Mouse (Mus musculus) thymus, postnatal 0 days (tissue): Measurements from ENCODE around the gene Gm11011. TPM values are rescaled to one million over a fixed set of nuclear protein-coding genes. Genes with fewer than 3 reads are reported as not detected.
"Not testable (repeated sequence)": the region's sequence is repeated elsewhere in the genome, so short reads cannot be mapped to it uniquely, and the experiment has no call there.

Experiments used
- DNase-seq: peaks from one replicate; pipeline ENCODE4 v3.0.0-alpha.2; 2015; ENCODE audit warnings: low spot score
- polyA plus RNA-seq: library from polyadenylated mRNA; unstranded; fragments of >200 nt; fragmentation: Nextera tagmentation; extraction: Ambion mirVana; gene quantifications from 2 replicates; pipeline ENCODE4 v1.2.1, GENCODE M21; 2015

The Gm11011 gene
- polyA plus RNA-seq = not detected in 2 replicates

GRCm38 (mm10) chr2:169587645-169588044 lies at the start of gene Gm11011:
Gm11011 (minus strand) TSS chr2:169587745.
- DNase-seq = not testable (repeated sequence)

DNA sequence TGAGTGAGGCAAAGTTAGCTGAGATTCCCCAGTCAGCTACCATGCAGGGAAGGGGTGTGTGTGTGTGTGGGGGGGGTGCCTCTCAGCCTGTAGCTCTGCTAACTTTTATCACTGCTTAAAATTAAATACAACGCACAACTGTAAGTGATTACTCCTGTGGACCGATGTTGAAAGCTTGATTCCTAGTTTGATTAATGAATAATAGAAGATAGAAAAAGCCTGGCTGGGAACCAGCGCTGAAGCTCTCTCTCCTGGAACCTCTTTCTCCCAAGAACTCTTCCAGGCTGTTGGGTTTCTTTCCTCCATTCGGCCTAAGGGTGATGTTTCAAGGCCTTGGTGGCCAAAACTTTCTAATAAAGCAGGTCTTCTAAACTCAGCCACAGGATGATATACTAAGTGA lies 48.9 kb upstream of the Gm11011 start:
- no peak for DNase-seq

- DNase-seq = no peak
These were observed 47.9 kb upstream of the Gm11011 start for GRCm38 (mm10) chr2:169635428-169635827.

DNA sequence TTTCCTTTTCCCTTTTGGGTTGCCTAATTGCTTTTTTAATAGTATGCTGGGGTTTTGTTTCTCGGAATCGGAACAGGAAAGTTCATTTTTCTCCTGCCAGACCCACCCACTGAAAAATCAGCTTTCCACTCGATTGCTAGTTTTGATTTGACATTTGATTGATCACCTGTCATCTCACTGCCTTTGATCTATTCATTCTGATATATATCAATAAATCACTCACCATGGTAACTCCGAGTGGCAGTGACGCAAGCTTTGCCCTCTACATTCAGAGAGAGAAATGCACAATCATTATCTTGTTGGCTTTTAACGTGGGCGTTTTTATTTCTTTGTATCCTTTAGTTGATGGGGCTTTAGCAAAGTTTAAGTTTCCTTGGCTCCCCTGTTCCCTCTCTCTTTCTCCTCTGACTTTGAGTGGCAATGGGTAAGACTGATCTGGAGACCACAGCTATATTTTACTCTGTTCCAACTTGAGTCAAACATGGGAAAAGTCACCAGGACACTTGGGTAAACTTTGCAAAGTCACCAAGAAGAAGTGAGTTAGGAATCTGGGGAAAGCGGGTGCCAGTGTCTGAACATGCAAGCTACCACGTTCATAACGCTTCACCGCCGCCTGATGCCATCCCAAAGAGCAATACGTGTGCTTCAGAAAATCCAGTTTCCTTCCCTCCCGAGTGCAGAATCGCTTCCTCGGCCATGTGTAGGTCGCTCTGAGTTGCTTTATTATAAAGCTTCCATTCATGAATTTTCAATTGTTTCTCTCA lies 47.3 kb upstream of the Gm11011 start:
- DNase-seq = no peak

DNA sequence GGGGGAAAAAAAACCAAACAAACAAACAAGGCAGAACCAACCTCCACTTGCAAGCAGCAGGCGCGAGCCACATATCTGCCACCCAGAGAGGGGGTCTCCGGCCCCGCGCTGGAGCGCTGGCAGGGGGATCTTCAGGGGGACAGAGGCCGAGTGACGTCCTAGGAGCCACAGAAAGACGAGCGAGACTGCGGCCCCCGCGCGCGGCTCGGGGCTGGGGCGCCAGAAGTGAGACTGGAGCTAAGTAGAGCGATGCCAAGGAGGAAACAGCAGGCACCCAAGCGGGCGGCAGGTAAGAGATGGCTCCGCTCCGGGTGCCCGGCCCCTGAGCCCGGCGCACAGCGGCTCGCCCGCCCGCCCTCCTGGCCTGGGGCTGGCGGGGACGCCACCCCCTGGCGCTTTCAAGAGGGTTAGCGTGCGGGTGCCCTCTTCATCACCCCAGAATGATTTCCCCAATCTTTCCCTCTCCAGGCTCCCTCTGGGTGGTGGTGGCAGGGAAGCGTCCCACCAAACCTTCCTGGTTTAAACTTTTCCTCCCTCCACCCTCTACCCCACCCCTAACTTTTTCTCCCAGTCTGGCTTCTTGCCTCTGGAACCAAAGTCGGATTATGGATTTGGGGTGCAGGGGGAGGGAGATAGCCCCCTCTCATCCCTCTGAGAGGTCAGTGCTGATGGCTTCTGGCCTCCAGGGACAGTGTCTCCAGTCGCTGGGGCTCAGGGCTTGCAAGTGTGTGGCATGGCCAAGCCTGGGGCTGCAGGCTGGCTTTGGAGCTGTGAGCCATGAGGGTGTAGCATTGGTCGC lies 46.1 kb upstream of the Gm11011 start:
- peak; percentile 57 for DNase-seq

DNA sequence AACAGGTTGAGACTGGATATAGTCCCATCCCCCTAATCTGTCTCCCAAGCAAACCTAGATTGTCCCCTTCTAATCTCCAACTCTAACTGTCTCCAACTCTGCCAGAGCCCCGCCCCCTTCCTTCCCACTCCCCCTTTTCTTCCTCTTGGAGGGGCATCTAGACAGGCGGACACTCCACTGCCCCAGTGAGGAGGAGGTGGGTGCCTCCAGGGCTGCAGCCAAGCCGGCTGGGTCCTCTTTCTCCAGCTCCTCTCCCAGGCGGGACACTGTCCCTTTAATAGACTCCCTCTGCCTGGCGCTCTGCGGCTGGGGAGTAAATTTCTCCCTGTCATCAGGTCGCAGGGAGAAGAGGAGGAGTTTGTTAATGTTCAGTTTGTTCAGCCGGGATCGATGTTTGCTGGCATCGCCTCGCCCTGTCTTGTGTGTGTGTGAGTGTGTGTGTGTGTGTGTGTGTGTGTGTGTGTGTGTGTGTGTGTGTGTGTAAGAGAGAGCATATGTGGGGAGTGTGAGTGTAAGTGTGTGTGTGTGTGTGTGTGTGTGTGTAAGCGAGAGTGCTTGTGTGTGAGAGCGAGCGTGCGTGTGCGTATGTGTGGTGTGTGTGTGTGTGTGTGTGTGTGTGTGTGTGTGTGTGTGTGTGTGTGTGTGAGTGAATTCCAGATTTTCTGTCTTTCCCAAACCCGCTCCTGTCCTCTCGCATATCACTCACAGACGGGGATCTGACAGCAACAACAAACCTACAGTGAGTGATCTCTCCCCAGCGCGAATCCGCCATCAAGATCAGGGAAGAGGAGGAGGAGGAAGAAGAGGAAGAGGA lies 45.0 kb upstream of the Gm11011 start, which contains the start of gene Tshz2:
Tshz2 (plus strand) TSS at position 676 of the 814 bp plus-strand sequence.
- DNase-seq = no peak

DNA sequence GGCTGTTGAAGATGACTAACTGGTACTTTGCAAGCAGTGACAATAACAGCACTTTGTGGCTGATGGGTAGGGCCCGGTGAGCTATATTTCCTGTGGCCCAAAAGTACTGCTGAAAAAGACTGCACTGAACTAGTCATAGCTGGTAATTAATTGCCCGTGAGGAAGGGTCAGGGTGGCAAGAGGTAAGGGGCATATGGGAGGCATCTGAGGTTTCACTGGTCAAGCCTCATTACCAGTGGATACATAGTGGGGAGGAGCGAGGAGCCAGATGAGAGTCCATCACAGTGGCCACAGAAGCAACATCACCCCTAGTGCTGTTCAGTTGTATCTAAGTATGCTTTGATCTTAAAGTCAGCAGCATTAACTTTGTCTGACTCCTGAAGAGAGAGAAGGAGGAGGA lies 42.5 kb upstream of the Gm11011 start:
- no peak for DNase-seq

DNA sequence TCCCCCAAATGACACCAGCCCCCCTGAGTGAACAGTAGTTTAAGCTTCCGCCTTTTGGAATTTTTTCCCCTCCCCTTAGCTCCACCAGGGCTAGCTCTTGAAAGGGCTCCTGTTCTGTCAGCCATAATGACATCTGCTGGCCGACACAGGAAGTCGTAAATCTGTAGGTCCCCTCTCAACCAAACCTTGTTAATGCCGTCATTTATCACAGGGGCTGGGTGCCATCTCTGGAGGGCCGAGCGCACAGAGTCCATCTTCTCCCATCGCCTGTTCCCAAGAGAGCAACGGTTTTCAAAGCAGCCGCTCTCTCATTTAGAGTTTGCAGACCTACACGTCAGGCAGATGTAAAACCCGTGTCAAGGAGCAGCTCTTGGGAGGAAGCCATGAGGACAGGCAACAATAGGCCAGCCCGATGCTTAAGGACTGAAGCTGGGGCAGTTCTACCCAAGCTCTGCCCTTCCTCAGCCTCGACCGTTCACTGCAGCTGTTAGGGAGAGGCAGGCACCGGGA lies 33.7 kb upstream of the Gm11011 start:
- no peak for DNase-seq

GRCm38 (mm10) chr2:169615998-169616397 lies 28.5 kb upstream of the Gm11011 start:
- no peak for DNase-seq

- DNase-seq = no peak
These were observed 27.1 kb upstream of the Gm11011 start for GRCm38 (mm10) chr2:169614683-169615082.

- DNase-seq = no peak
These were observed 24.0 kb upstream of the Gm11011 start for GRCm38 (mm10) chr2:169611557-169611956.

GRCm38 (mm10) chr2:169610882-169611281 lies 23.3 kb upstream of the Gm11011 start:
- DNase-seq = no peak

DNA sequence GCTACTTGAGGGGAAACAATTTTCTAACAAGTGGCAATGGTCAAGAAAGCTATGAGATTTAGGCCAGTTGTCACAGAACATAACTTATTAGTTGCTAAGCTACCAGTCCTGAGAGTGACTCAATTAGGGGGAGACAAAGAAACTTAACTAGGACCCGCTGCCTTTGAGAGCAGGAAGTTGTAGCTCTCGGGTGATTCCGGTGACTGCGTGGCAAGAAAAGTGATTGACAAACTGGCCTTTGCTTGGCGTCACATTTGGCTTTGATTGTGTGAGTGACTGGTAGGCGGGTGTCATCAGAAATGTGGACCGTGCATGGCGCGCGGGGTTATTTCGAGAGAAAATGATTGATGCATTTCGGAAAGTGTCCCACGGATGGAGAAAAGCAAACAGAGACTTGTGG lies 22.4 kb upstream of the Gm11011 start:
- DNase-seq = no peak

- no peak for DNase-seq
These were observed 20.2 kb upstream of the Gm11011 start for GRCm38 (mm10) chr2:169607787-169608186.

GRCm38 (mm10) chr2:169606901-169607678 lies 19.5 kb upstream of the Gm11011 start:
- no peak for DNase-seq

- DNase-seq = no peak
These were observed 12.6 kb upstream of the Gm11011 start for GRCm38 (mm10) chr2:169600163-169600562.

DNA sequence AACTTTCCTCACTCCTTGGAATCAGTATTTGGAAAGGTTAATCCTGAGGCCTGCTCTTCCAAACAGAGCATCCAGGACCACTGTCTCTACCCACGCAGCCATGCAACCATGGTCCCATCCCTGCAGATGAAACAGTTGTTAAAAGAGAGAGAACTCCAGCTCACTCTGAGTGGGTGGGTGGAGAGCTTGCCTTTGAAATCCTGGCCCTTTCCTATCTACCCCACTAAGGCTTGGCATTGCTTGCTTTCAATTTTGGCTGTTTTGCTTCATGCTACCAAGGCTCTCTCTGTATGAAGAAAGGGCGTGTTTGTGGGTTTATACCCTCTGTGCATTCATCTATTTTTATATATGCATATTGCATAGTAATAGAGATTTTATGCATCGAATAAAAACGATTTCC lies 12.0 kb upstream of the Gm11011 start:
- no peak for DNase-seq

- no peak for DNase-seq
These were observed 10.4 kb upstream of the Gm11011 start for GRCm38 (mm10) chr2:169597971-169598370.

GRCm38 (mm10) chr2:169597357-169597756 lies 9.8 kb upstream of the Gm11011 start:
- no peak for DNase-seq

DNA sequence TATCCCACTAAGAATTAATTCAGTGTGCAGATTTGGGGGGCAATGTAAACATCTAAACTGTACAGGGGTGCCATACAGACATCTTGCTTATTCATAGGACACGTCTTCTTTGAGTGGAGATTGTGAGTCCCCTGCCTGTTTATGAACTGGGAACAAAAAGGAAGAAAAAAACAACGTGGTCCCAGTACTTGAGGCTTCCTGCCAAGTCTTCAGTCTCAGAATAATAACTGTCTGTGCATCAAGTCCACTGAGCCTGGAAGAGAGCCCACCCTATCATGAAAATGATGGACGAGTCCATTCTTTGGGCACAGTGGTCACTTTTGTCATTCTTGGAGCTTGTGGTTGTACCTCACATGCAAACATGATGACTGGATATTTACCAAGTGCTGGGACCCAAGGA lies 6.2 kb upstream of the Gm11011 start:
- DNase-seq = no peak

DNA sequence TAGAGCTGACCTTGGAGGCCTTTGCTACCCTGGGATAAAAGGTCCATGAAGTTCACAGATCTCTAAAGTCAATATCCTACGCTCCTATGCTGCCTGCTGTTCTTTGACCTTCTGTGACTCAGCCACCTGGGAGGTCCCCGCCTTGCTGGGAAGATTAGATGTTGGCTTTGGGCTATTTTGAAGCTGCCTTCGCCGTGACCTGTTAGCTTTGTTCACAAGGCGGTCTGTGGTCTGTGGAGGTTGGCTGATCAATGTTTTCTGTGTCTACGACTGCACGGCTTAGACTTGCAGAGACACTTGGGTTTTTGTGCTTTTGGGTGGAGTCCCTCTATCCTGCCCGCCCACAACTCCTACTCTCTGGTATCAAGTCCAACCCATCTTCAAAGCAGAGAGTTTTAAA lies 2.9 kb upstream of the Gm11011 start:
- DNase-seq = no peak
